Mouse (Mus musculus): ENCODE data around the gene Sertad1. TPM values are rescaled to one million over a fixed set of nuclear protein-coding genes. Genes with fewer than 3 reads are reported as not detected.
A peak's percentile ranks its signal among the peaks of the same experiment; 100 is the strongest.

The Sertad1 gene
- polyA plus RNA-seq, 1 experiment, result 44.6 TPM

DNA sequence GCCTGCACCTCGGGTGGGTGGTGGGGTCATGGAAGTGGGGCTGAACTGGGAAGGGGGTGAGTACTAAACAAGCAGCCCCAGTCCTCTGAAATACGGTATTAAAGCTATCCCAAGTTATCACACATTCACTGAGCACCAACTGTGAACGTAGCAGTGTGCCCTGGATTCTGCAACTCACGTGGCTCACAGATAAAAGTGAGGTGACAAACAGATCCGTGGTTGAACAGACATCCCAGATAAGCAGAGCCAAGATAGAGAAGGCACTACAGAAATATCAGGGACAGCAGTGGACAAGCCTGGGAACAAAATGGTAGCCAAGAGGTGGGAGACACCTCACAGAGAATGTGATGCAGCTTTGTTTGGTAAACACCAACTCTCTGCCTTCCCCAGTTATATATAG is 27.1 kb upstream of the Sertad1 start:
- TF ChIP-seq CEBPB (IDR thresholded peaks at IDR 0.05; ENCODE audit: insufficient read depth, poor library complexity, severe bottlenecking), result no peak
- no peaks in the 10 kb centered on the region for H3K79me2 ChIP-seq (ENCODE audit: control insufficient read depth, insufficient read depth)
- H3ac ChIP-seq (ENCODE audit: control insufficient read depth, insufficient read length), result no peak overlapping the region
- H3K27me3 ChIP-seq (ENCODE audit: control insufficient read depth, insufficient read depth, insufficient read length), result no peaks in the 10 kb centered on the region
- H3K36me3 ChIP-seq (ENCODE audit: control insufficient read depth, insufficient read depth), result no peaks in the 10 kb centered on the region
- H3K4me2 ChIP-seq (ENCODE audit: low read depth), result no peak overlapping the region
- H3K4me3 ChIP-seq, result no peak overlapping the region

DNA sequence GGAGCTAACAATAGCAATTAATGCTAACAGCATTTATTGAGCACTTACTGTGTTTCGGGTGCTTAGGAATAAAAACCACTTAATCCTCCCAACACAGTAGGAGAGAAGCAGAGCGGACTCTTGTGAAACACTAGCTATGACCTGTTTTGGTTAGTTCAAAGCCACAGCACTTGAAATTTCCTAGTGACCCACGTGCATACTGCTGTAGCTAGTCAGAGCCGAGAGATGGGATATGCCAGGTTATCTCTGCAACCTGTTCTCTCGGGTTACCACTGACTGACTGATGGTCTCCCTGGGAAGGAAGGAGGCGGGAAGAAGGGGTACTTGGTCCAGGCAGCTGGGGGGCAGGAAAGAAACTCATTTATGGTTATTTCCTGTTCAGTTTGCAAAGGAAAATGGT is 26.2 kb upstream of the Sertad1 start:
- no peak overlapping the region for H3ac ChIP-seq (ENCODE audit: control insufficient read depth, insufficient read length)
- no peak overlapping the region for H3K4me2 ChIP-seq (ENCODE audit: low read depth)

DNA sequence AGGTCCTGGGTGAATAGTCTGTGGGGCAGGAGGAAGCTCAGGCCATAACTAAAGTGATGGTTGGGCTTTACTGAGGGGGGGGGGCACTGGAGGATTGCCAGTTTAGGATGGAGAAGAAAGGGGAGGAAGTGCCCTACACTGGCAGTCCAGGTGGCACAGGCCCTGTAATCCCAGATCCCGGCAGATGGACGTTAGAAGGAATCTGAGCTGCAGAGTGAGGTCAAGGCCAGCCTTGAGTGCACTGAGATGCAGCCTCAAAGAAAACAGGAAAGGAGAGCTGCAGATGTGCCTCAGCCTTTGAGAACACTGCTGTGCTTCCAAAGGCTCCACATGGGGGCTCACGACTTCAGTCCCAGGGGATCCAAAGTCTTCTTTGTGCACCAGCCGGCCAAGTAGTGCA is 19.1 kb upstream of the Sertad1 start:
- H3K4me3 ChIP-seq, result no peak overlapping the region
- TF ChIP-seq USF1 (IDR thresholded peaks at IDR 0.05; ENCODE audit: low read depth) (no peak), MAX (IDR thresholded peaks at IDR 0.05; ENCODE audit: low read depth) (no peak), CEBPB (IDR thresholded peaks at IDR 0.05; ENCODE audit: insufficient read depth, poor library complexity, severe bottlenecking) (no peak), TCF12 (IDR thresholded peaks at IDR 0.05; ENCODE audit: insufficient read depth, poor library complexity, severe bottlenecking) (no peak), TCF3 (IDR thresholded peaks at IDR 0.05; ENCODE audit: insufficient read length, low read depth) (no peak), MYOG (IDR thresholded peaks at IDR 0.05; ENCODE audit: control insufficient read depth in 1 of 3, insufficient read depth in 1 of 3, insufficient read length in 2 of 3, low read depth in 2 of 3) (no peak), SRF (IDR thresholded peaks at IDR 0.05; ENCODE audit: control insufficient read depth, insufficient read length, low read depth) (no peak), POLR2A (IDR thresholded peaks at IDR 0.05; ENCODE audit: insufficient read length, low read depth) (no peak), MYOD1 (IDR thresholded peaks at IDR 0.05; ENCODE audit: control insufficient read depth in 1 of 3, insufficient read length in 2 of 3, low read depth in 2 of 3) (no peak), E2F4 (IDR thresholded peaks at IDR 0.05; ENCODE audit: insufficient read depth) (no peak), REST (IDR thresholded peaks at IDR 0.05; ENCODE audit: insufficient read depth, insufficient read length) (no peak), POLR2AphosphoS2 (IDR thresholded peaks at IDR 0.05; ENCODE audit: insufficient read length, low read depth) (no peak)

More for the DNA sequence above, 26.2 kb upstream of the Sertad1 start:
- H3K36me3 ChIP-seq (ENCODE audit: control insufficient read depth, insufficient read depth), result no peaks in the 10 kb centered on the region
- H3K79me2 ChIP-seq (ENCODE audit: control insufficient read depth, insufficient read depth), result no peaks in the 10 kb centered on the region
- H3K27me3 ChIP-seq (ENCODE audit: control insufficient read depth, insufficient read depth, insufficient read length), result no peaks in the 10 kb centered on the region
- TF ChIP-seq MYOD1 (IDR thresholded peaks at IDR 0.05; ENCODE audit: control insufficient read depth in 1 of 3, insufficient read length in 2 of 3, low read depth in 2 of 3), result no peak
- no peak for TF ChIP-seq TCF12 (IDR thresholded peaks at IDR 0.05; ENCODE audit: insufficient read depth, poor library complexity, severe bottlenecking)
- TF ChIP-seq POLR2A (IDR thresholded peaks at IDR 0.05; ENCODE audit: insufficient read length, low read depth), result no peak
- TF ChIP-seq USF1 (IDR thresholded peaks at IDR 0.05; ENCODE audit: low read depth), result no peak
- no peak for TF ChIP-seq CEBPB (IDR thresholded peaks at IDR 0.05; ENCODE audit: insufficient read depth, poor library complexity, severe bottlenecking)
- no peak for TF ChIP-seq MAX (IDR thresholded peaks at IDR 0.05; ENCODE audit: low read depth)
- no peak for TF ChIP-seq REST (IDR thresholded peaks at IDR 0.05; ENCODE audit: insufficient read depth, insufficient read length)
- no peak for TF ChIP-seq SRF (IDR thresholded peaks at IDR 0.05; ENCODE audit: control insufficient read depth, insufficient read length, low read depth)
- no peak for TF ChIP-seq E2F4 (IDR thresholded peaks at IDR 0.05; ENCODE audit: insufficient read depth)
- no peak for TF ChIP-seq POLR2AphosphoS2 (IDR thresholded peaks at IDR 0.05; ENCODE audit: insufficient read length, low read depth)
- no peak for TF ChIP-seq MYOG (IDR thresholded peaks at IDR 0.05; ENCODE audit: control insufficient read depth in 1 of 3, insufficient read depth in 1 of 3, insufficient read length in 2 of 3, low read depth in 2 of 3)
- TF ChIP-seq TCF3 (IDR thresholded peaks at IDR 0.05; ENCODE audit: insufficient read length, low read depth), result no peak
- H3K4me3 ChIP-seq, result no peak overlapping the region

DNA sequence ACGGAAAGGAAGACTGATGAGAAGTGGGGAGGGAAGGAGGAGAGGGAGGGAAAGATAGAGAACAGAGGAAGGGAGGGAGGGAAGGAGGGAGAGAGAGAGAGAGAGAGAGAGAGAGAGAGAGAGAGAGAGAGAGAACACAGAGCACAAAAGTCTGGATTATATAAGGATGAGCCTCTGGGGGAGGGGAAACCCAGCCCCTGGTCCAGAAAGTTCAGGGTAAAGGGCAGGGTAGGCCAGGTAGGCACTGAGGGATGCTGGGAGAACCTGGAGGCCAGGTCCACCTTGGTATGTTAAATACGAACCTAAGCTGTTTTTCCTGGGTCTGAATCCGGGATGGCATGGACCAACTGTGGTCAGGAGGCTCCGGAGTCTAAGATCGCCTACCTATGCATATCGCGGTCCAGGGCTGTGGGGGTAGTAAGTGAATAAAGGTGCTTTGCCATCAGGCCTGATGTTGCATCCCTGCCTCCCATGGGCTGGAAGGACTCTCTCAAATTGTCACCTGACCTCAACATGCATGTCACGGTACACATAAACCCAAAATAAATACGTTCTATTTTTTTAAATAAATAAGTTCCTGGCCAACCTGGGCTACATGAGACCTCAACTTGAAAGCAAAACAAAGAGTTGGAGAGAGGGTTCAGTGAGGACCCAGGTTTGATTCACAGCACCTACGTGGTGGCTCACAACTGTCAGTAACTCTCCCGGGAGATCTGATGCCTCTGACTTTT is 15.2 kb upstream of the Sertad1 start:
- Histone ChIP-seq H3K4me3 (no peak overlapping the region), H3ac (ENCODE audit: control insufficient read depth, insufficient read length) (no peak overlapping the region), H3K4me2 (ENCODE audit: low read depth) (no peak overlapping the region), H3K36me3 (ENCODE audit: control insufficient read depth, insufficient read depth) (peaks cover under 1% of the 10 kb centered on the region), H3K27me3 (ENCODE audit: control insufficient read depth, insufficient read depth, insufficient read length) (no peaks in the 10 kb centered on the region), H3K79me2 (ENCODE audit: control insufficient read depth, insufficient read depth) (peaks cover 17% of the 10 kb centered on the region)
- TF ChIP-seq SRF (IDR thresholded peaks at IDR 0.05; ENCODE audit: control insufficient read depth, insufficient read length, low read depth) (no peak), POLR2AphosphoS2 (IDR thresholded peaks at IDR 0.05; ENCODE audit: insufficient read length, low read depth) (no peak), POLR2A (IDR thresholded peaks at IDR 0.05; ENCODE audit: insufficient read length, low read depth) (no peak), MAX (IDR thresholded peaks at IDR 0.05; ENCODE audit: low read depth) (no peak), MYOG (IDR thresholded peaks at IDR 0.05; ENCODE audit: control insufficient read depth in 1 of 3, insufficient read depth in 1 of 3, insufficient read length in 2 of 3, low read depth in 2 of 3) (no peak), REST (IDR thresholded peaks at IDR 0.05; ENCODE audit: insufficient read depth, insufficient read length) (no peak), TCF12 (IDR thresholded peaks at IDR 0.05; ENCODE audit: insufficient read depth, poor library complexity, severe bottlenecking) (no peak)

More for the DNA sequence above, 19.1 kb upstream of the Sertad1 start:
- H3K27me3 ChIP-seq (ENCODE audit: control insufficient read depth, insufficient read depth, insufficient read length), result no peaks in the 10 kb centered on the region
- no peaks in the 10 kb centered on the region for H3K36me3 ChIP-seq (ENCODE audit: control insufficient read depth, insufficient read depth)
- no peaks in the 10 kb centered on the region for H3K79me2 ChIP-seq (ENCODE audit: control insufficient read depth, insufficient read depth)
- H3K4me2 ChIP-seq (ENCODE audit: low read depth), result no peak overlapping the region
- no peak overlapping the region for H3ac ChIP-seq (ENCODE audit: control insufficient read depth, insufficient read length)

DNA sequence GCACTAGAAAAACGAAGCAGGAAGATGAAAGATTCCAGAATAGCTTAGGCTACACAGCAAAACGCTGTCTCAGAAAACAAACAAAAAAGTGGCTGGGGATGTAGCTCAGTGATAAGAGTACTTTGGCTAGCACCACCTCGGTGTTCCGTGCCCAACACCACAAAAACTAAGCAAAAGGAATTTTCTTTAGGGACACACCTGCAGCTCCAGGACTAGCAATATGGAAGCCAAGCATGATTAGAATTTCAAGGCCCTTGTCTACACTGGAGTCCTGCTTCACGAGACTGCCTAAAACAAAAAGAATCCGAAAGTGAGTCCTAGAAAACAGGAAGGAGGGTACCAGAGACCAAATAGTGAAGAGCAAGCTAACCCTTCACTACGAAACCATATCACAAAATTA is 14.1 kb upstream of the Sertad1 start:
- H3K4me2 ChIP-seq (ENCODE audit: low read depth), result peak overlapping the region; percentile 86
- TF ChIP-seq POLR2AphosphoS2 (IDR thresholded peaks at IDR 0.05; ENCODE audit: insufficient read length, low read depth) (no peak), POLR2A (IDR thresholded peaks at IDR 0.05; ENCODE audit: insufficient read length, low read depth) (no peak), TCF12 (IDR thresholded peaks at IDR 0.05; ENCODE audit: insufficient read depth, poor library complexity, severe bottlenecking) (no peak), SRF (IDR thresholded peaks at IDR 0.05; ENCODE audit: control insufficient read depth, insufficient read length, low read depth) (no peak), MYOD1 (IDR thresholded peaks at IDR 0.05; ENCODE audit: control insufficient read depth in 1 of 3, insufficient read length in 2 of 3, low read depth in 2 of 3) (no peak), REST (IDR thresholded peaks at IDR 0.05; ENCODE audit: insufficient read depth, insufficient read length) (no peak), MYOG (IDR thresholded peaks at IDR 0.05; ENCODE audit: control insufficient read depth in 1 of 3, insufficient read depth in 1 of 3, insufficient read length in 2 of 3, low read depth in 2 of 3) (no peak), MAX (IDR thresholded peaks at IDR 0.05; ENCODE audit: low read depth) (no peak), USF1 (IDR thresholded peaks at IDR 0.05; ENCODE audit: low read depth) (no peak), CEBPB (IDR thresholded peaks at IDR 0.05; ENCODE audit: insufficient read depth, poor library complexity, severe bottlenecking) (no peak)
- peak overlapping the region; percentile 99 for H3K4me3 ChIP-seq
- H3K27me3 ChIP-seq (ENCODE audit: control insufficient read depth, insufficient read depth, insufficient read length), result no peaks in the 10 kb centered on the region
- peaks cover 21% of the 10 kb centered on the region for H3K79me2 ChIP-seq (ENCODE audit: control insufficient read depth, insufficient read depth)
- no peak overlapping the region for H3ac ChIP-seq (ENCODE audit: control insufficient read depth, insufficient read length)
- H3K36me3 ChIP-seq (ENCODE audit: control insufficient read depth, insufficient read depth), result peaks cover 9% of the 10 kb centered on the region

Measured in myocyte (in vitro differentiated cells).